Mouse (Mus musculus) neutrophil, adult 59 days (primary cell): ENCODE data around the gene Zmynd12. TPM values are rescaled to one million over a fixed set of nuclear protein-coding genes. Genes with fewer than 3 reads are reported as not detected.

Experiments used
- total RNA-seq, 2 experiments: library from RNA; stranded (reverse); gene quantifications; 1 replicate in 1 of 2; 2 replicates in 1 of 2; pipeline ENCODE4 v1.2.4; 2023

Zmynd12 gene
- total RNA-seq, result not detected

DNA sequence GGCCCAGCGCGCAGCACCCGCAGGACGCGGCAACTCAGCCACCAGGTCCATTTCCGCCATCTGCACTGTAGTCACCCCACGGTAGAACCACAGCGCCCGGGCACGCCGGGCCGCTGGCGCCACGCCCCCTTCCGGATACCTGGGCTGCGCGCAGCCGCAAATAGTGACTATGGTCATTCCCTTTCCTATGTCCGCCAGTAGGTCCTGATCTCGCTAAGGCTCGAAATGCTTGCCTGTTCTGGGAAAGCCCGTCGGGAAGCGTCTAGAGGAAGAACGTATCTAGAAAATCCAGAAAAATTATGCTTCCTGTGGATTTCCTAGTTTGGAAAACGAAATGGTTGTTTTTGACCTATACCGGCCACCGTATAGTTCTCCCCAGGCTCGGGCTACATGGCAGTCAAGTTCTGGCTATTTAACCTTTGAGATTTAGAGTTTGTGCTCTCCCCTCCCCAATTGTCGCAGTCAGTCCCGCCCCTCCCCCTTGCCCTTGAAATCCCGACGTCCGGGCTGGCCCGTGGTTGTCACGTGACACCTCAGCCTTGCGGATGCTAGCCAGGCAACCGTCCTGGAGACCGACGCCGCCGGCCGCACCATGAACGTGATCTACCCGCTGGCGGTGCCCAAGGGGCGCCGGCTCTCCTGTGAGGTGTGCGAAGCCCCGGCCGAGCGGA, at the start of gene Zmynd12, which contains the start of gene Ppcs:
TSS of gene Zmynd12 (plus strand) at position 521 of the 671 bp plus-strand sequence.
TSS of gene Ppcs (minus strand) at position 127 of the 671 bp plus-strand sequence.

DNA sequence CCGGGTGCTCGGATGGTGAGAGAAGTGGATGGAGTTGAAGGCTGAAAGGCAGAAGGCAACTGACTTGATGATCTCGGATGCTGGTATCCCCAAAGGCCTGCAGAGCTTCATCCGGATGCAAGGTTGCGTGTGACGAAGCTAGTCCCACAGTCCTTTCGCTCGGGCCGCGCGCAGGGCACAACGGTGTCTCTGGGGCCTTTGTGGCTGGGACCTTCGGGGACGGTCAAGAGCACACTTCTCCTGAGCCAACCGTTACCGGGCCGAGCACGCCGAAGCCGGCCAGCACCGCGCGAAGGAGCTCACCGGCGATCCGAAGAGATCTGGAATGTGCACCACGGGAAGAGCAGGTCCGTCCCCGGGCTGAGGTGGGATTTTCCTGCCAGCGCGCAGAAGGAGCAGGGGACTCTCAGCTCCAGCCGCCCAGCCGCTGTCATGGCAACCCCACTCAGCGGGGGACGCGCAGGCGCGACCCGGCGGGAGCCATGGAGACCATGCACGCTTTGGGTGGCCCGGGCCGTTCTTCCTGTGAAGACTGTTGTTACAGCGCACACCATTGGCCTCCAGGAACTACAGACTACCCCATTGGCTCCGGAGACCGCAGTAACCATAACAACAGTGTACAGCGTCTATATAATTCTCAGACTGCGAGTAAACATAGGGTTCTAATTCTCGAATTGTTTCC, 7.4 kb upstream of the Zmynd12 start, which contains the start of gene Ccdc30:
TSS of gene Ccdc30 (minus strand) at position 450 of the 682 bp plus-strand sequence.

DNA sequence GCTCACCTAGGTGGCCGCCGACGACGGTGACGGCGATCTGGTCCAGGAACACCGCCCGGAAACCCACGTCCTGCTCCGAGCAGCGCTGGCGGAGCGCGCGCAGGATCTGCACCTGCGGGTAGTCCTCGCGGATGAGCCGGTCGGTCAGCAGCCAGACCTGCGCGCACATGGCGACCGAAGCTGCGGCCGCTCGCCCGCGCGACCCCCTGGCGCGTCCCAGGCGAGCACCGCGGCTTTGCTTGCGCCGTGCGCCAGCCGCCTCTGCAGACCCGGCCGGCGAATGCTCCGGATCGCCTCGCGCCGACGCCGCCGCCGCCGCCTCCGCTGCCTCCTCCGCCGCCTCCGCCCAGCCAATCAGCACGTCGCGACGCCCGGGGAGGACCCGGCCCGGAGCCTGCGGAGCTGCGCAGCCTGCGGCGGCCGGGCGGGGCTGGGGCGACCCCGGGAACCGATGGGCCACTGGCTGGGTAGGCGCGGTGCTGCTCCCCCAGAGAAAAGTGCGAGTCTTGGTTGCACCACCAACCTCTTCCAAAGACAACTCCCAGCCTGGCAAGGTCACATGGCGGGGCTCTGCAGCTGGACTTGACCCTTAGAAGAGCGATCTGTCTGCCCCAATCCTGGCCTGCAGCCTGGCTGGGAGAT, 69.8 kb downstream of the Zmynd12 start, which contains the start of gene Rimkla:
TSS of gene Rimkla (minus strand) at position 338 of the 642 bp plus-strand sequence.

Other genes starting within 250 kb of the Zmynd12 start
- gene Zfp691, start 248.6 kb upstream of the Zmynd12 start, total RNA-seq, result 1 to 10 TPM; 3.9 to 6.7 TPM
- gene Ermap, start 232.8 kb upstream of the Zmynd12 start, total RNA-seq, result 10 to 100 TPM; 15.2 to 36.4 TPM
- 10 to 100 TPM; 11.8 to 13.4 TPM for gene Svbp, start 227.5 kb upstream of the Zmynd12 start, total RNA-seq
- gene Tmem269, start 204.6 kb upstream of the Zmynd12 start, total RNA-seq, result not detected
- 1 to 10 TPM; 3.3 to 3.5 TPM for gene AU022252, start 190.1 kb upstream of the Zmynd12 start, total RNA-seq
- gene P3h1, start 189.9 kb upstream of the Zmynd12 start, total RNA-seq, result 1 to 10 TPM; 2.7 to 3.0 TPM
- not detected for gene Cldn19, start 167.4 kb upstream of the Zmynd12 start, total RNA-seq
- gene Ybx1, start 128.2 kb upstream of the Zmynd12 start, total RNA-seq, result 100 to 1,000 TPM; 299 to 332 TPM
- 10 to 100 TPM; 21.5 to 22.1 TPM for gene Ppih, start 102.3 kb upstream of the Zmynd12 start, total RNA-seq
- gene Ccdc30, start 7.3 kb upstream of the Zmynd12 start, total RNA-seq, result not detected
- 1 to 10 TPM in 1 of 2 experiments, under 1 TPM in 1; 0.89 to 1.6 TPM for gene Ppcs, start 394 bp upstream of the Zmynd12 start, total RNA-seq
- gene Rimkla, start 69.8 kb downstream of the Zmynd12 start, total RNA-seq, result not detected
- gene Foxj3, start 114.2 kb downstream of the Zmynd12 start, total RNA-seq, result 10 to 100 TPM; 27.2 to 28.6 TPM
- gene Frg2f1, start 116.7 kb downstream of the Zmynd12 start, total RNA-seq, result 1 to 10 TPM in 1 of 2 experiments, under 1 TPM in 1; 0.73 to 2.8 TPM
- not detected for gene Guca2a, start 214.9 kb downstream of the Zmynd12 start, total RNA-seq
- gene Guca2b, start 236.1 kb downstream of the Zmynd12 start, total RNA-seq, result not detected